Mouse (Mus musculus): ENCODE data around the gene Prkce. TPM values are rescaled to one million over a fixed set of nuclear protein-coding genes. Genes with fewer than 3 reads are reported as not detected.

Gene Prkce
- total and polyA plus RNA-seq, 3 experiments, result 2.0 to 6.1 (median 2.7) TPM

- Histone ChIP-seq H3K36me3 (replicated peaks) (no peaks in the 10 kb centered on the region), H3K4me3 (ENCODE audit: low read depth, low read length) (no peak overlapping the region), H3K4me1 (ENCODE audit: insufficient read depth, low read depth, low read length) (no peaks in the 10 kb centered on the region), H3K9me3 (replicated peaks) (peaks cover 21% of the 10 kb centered on the region), H3K27me3 (ENCODE audit: insufficient read depth, low read length) (peaks cover 2% of the 10 kb centered on the region; the same call in 1 of the 2 replicates)
- TF ChIP-seq TAL1 (conservative IDR thresholded peaks at IDR 0.05; ENCODE audit: low read depth, low read length) (no peak), POLR2AphosphoS5 (IDR thresholded peaks at IDR 0.05; ENCODE audit: insufficient replicate concordance, low read depth, low read length) (no peak), GATA1 (IDR thresholded peaks at IDR 0.05; ENCODE audit: borderline replicate concordance, low read length) (no peak), GATA2 (IDR thresholded peaks at IDR 0.05; ENCODE audit: borderline replicate concordance, low read depth, low read length) (no peak), CTCF (IDR thresholded peaks at IDR 0.05; ENCODE audit: low read depth, low read length) (no peak)
- ATAC-seq (ENCODE audit: extremely low read depth, insufficient number of reproducible peaks, low FRiP score, poor library complexity, severe bottlenecking) (no peak), DNase-seq (ENCODE audit: low spot score) (no peak)
These were observed 208.8 kb downstream of the Prkce start for GRCm38 (mm10) chr17:86376389-86376788.

GRCm38 (mm10) chr17:86377863-86378262, 210.3 kb downstream of the Prkce start:
- no peaks in the 10 kb centered on the region for H3K36me3 ChIP-seq (replicated peaks)

GRCm38 (mm10) chr17:86378611-86379010, 211.0 kb downstream of the Prkce start:
- H3K36me3 ChIP-seq (replicated peaks), result no peaks in the 10 kb centered on the region
- ATAC-seq (ENCODE audit: extremely low read depth, insufficient number of reproducible peaks, low FRiP score, poor library complexity, severe bottlenecking) (no peak), DNase-seq (ENCODE audit: low spot score) (no peak)
- H3K4me3 ChIP-seq (ENCODE audit: low read depth, low read length), result no peak overlapping the region
- TF ChIP-seq GATA2 (IDR thresholded peaks at IDR 0.05; ENCODE audit: borderline replicate concordance, low read depth, low read length), result no peak
- no peak for TF ChIP-seq POLR2AphosphoS5 (IDR thresholded peaks at IDR 0.05; ENCODE audit: insufficient replicate concordance, low read depth, low read length)
- TF ChIP-seq CTCF (IDR thresholded peaks at IDR 0.05; ENCODE audit: low read depth, low read length), result no peak
- TF ChIP-seq TAL1 (conservative IDR thresholded peaks at IDR 0.05; ENCODE audit: low read depth, low read length), result no peak
- no peak for TF ChIP-seq GATA1 (IDR thresholded peaks at IDR 0.05; ENCODE audit: borderline replicate concordance, low read length)
- H3K4me1 ChIP-seq (ENCODE audit: insufficient read depth, low read depth, low read length), result no peaks in the 10 kb centered on the region
- H3K27me3 ChIP-seq (ENCODE audit: insufficient read depth, low read length), result peaks cover 2% of the 10 kb centered on the region; the same call in 1 of the 2 replicates
- H3K9me3 ChIP-seq (replicated peaks), result peaks cover 21% of the 10 kb centered on the region

More at GRCm38 (mm10) chr17:86377863-86378262, 210.3 kb downstream of the Prkce start:
- H3K27me3 ChIP-seq (ENCODE audit: insufficient read depth, low read length), result peaks cover 2% of the 10 kb centered on the region; the same call in 1 of the 2 replicates
- no peak for ATAC-seq (ENCODE audit: extremely low read depth, insufficient number of reproducible peaks, low FRiP score, poor library complexity, severe bottlenecking)
- no peak for DNase-seq (ENCODE audit: low spot score)
- H3K4me3 ChIP-seq (ENCODE audit: low read depth, low read length), result no peak overlapping the region
- H3K9me3 ChIP-seq (replicated peaks), result peaks cover 21% of the 10 kb centered on the region
- TF ChIP-seq POLR2AphosphoS5 (IDR thresholded peaks at IDR 0.05; ENCODE audit: insufficient replicate concordance, low read depth, low read length) (no peak), GATA2 (IDR thresholded peaks at IDR 0.05; ENCODE audit: borderline replicate concordance, low read depth, low read length) (no peak), CTCF (IDR thresholded peaks at IDR 0.05; ENCODE audit: low read depth, low read length) (no peak), TAL1 (conservative IDR thresholded peaks at IDR 0.05; ENCODE audit: low read depth, low read length) (no peak), GATA1 (IDR thresholded peaks at IDR 0.05; ENCODE audit: borderline replicate concordance, low read length) (no peak)
- H3K4me1 ChIP-seq (ENCODE audit: insufficient read depth, low read depth, low read length), result no peaks in the 10 kb centered on the region

- Histone ChIP-seq H3K4me1 (ENCODE audit: insufficient read depth, low read depth, low read length) (no peaks in the 10 kb centered on the region), H3K36me3 (replicated peaks) (no peaks in the 10 kb centered on the region), H3K9me3 (replicated peaks) (peaks cover 21% of the 10 kb centered on the region), H3K27me3 (ENCODE audit: insufficient read depth, low read length) (peaks cover 2% of the 10 kb centered on the region; the same call in 1 of the 2 replicates), H3K4me3 (ENCODE audit: low read depth, low read length) (no peak overlapping the region)
- DNase-seq (ENCODE audit: low spot score) (no peak), ATAC-seq (ENCODE audit: extremely low read depth, insufficient number of reproducible peaks, low FRiP score, poor library complexity, severe bottlenecking) (no peak)
- TF ChIP-seq TAL1 (conservative IDR thresholded peaks at IDR 0.05; ENCODE audit: low read depth, low read length), result no peak
- no peak for TF ChIP-seq CTCF (IDR thresholded peaks at IDR 0.05; ENCODE audit: low read depth, low read length)
- TF ChIP-seq GATA1 (IDR thresholded peaks at IDR 0.05; ENCODE audit: borderline replicate concordance, low read length), result no peak
- TF ChIP-seq POLR2AphosphoS5 (IDR thresholded peaks at IDR 0.05; ENCODE audit: insufficient replicate concordance, low read depth, low read length), result no peak
- TF ChIP-seq GATA2 (IDR thresholded peaks at IDR 0.05; ENCODE audit: borderline replicate concordance, low read depth, low read length), result no peak
These were observed 212.0 kb downstream of the Prkce start for GRCm38 (mm10) chr17:86379405-86380137.

- H3K4me1 ChIP-seq (ENCODE audit: insufficient read depth, low read depth, low read length), result no peaks in the 10 kb centered on the region
- H3K4me3 ChIP-seq (ENCODE audit: low read depth, low read length), result no peak overlapping the region
- TF ChIP-seq GATA1 (IDR thresholded peaks at IDR 0.05; ENCODE audit: borderline replicate concordance, low read length) (no peak), GATA2 (IDR thresholded peaks at IDR 0.05; ENCODE audit: borderline replicate concordance, low read depth, low read length) (no peak), CTCF (IDR thresholded peaks at IDR 0.05; ENCODE audit: low read depth, low read length) (no peak), TAL1 (conservative IDR thresholded peaks at IDR 0.05; ENCODE audit: low read depth, low read length) (no peak), POLR2AphosphoS5 (IDR thresholded peaks at IDR 0.05; ENCODE audit: insufficient replicate concordance, low read depth, low read length) (no peak)
- DNase-seq (ENCODE audit: low spot score) (no peak), ATAC-seq (ENCODE audit: extremely low read depth, insufficient number of reproducible peaks, low FRiP score, poor library complexity, severe bottlenecking) (no peak)
- H3K9me3 ChIP-seq (replicated peaks), result peaks cover 18% of the 10 kb centered on the region
- no peaks in the 10 kb centered on the region for H3K36me3 ChIP-seq (replicated peaks)
- H3K27me3 ChIP-seq (ENCODE audit: insufficient read depth, low read length), result no peaks in the 10 kb centered on the region; the same call in 1 of the 2 replicates
These were observed 213.9 kb downstream of the Prkce start for GRCm38 (mm10) chr17:86381464-86381863.

- DNase-seq (ENCODE audit: low spot score) (no peak), ATAC-seq (ENCODE audit: extremely low read depth, insufficient number of reproducible peaks, low FRiP score, poor library complexity, severe bottlenecking) (no peak)
- no peaks in the 10 kb centered on the region for H3K4me1 ChIP-seq (ENCODE audit: insufficient read depth, low read depth, low read length)
- no peaks in the 10 kb centered on the region; the same call in 1 of the 2 replicates for H3K27me3 ChIP-seq (ENCODE audit: insufficient read depth, low read length)
- peaks cover 10% of the 10 kb centered on the region for H3K9me3 ChIP-seq (replicated peaks)
- TF ChIP-seq GATA1 (IDR thresholded peaks at IDR 0.05; ENCODE audit: borderline replicate concordance, low read length), result no peak
- no peak for TF ChIP-seq POLR2AphosphoS5 (IDR thresholded peaks at IDR 0.05; ENCODE audit: insufficient replicate concordance, low read depth, low read length)
- no peak for TF ChIP-seq CTCF (IDR thresholded peaks at IDR 0.05; ENCODE audit: low read depth, low read length)
- TF ChIP-seq TAL1 (conservative IDR thresholded peaks at IDR 0.05; ENCODE audit: low read depth, low read length), result no peak
- no peak for TF ChIP-seq GATA2 (IDR thresholded peaks at IDR 0.05; ENCODE audit: borderline replicate concordance, low read depth, low read length)
- H3K36me3 ChIP-seq (replicated peaks), result no peaks in the 10 kb centered on the region
- H3K4me3 ChIP-seq (ENCODE audit: low read depth, low read length), result no peak overlapping the region
These were observed 215.3 kb downstream of the Prkce start for GRCm38 (mm10) chr17:86382885-86383284.

Measured in G1E (cell line).